Mouse (Mus musculus) myocyte (in vitro differentiated cells): ENCODE results near the gene Junb.

Source experiments
- CEBPB ChIP-seq: IDR thresholded peaks from 2 replicates; pipeline ENCODE4 v1.6.1; 2011; ENCODE audit warnings: mild to moderate bottlenecking, moderate library complexity; ENCODE audit not compliant: poor library complexity, insufficient read depth, severe bottlenecking
- E2F4 ChIP-seq: IDR thresholded peaks from one replicate; pipeline ENCODE4 v1.6.1; 2011; ENCODE audit warnings: mild to moderate bottlenecking, control low read depth, moderate library complexity; ENCODE audit not compliant: insufficient read depth
- MAX ChIP-seq: IDR thresholded peaks from one replicate; pipeline ENCODE4 v1.6.1; 2011; ENCODE audit warnings: low read depth, mild to moderate bottlenecking, control low read depth
- MYOD1 ChIP-seq, 3 experiments: IDR thresholded peaks; one replicate each; pipeline ENCODE4 v1.6.1; 2011; ENCODE audit warnings: control low read depth in 2 of 3, low read depth in 2 of 3, mild to moderate bottlenecking in 2 of 3, moderate library complexity in 1 of 3; ENCODE audit not compliant: insufficient read length in 2 of 3, control insufficient read depth in 1 of 3
- POLR2A ChIP-seq: IDR thresholded peaks from one replicate; pipeline ENCODE4 v1.6.1; 2011; ENCODE audit warnings: low read depth, mild to moderate bottlenecking, control low read depth, moderate library complexity; ENCODE audit not compliant: insufficient read length
- POLR2AphosphoS2 ChIP-seq: IDR thresholded peaks from one replicate; pipeline ENCODE4 v1.6.1; 2011; ENCODE audit warnings: low read depth, control low read depth; ENCODE audit not compliant: insufficient read length
- TCF3 ChIP-seq: IDR thresholded peaks from one replicate; pipeline ENCODE4 v1.6.1; 2011; ENCODE audit warnings: low read depth, control low read depth; ENCODE audit not compliant: insufficient read length
- USF1 ChIP-seq: IDR thresholded peaks from one replicate; pipeline ENCODE4 v1.6.1; 2011; ENCODE audit warnings: low read depth, mild to moderate bottlenecking, control low read depth, moderate library complexity

DNA sequence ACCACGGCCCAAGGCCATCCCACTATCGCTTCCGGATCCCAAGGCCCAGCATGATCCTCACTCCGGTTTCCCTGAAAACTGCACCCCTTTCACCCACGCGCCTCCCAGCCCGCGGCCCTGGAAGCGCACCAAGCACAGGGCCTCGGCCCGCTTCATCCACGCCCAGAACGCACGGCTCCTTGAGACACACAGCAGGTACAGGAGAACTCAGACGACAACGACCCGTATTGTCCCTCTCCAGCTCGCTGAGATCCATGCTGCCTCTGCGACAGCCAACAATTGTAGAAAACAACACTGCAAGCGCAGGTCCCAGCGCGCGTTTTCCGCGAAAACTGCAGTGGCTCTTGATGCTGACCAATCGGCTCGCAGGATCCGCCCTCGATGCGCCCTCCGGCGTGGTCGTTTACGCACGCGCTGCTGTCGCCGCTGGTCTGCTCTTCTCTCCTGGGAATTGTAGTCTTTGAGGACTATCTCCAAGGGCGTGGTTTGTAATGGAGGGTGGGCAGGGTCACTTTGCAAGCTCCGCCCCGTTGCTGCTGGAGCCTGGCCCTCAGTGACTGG is 12.7 kb downstream of the Junb start:
- TF ChIP-seq MAX, result no peak
- peak; percentile 49 for TF ChIP-seq POLR2A
- TF ChIP-seq TCF3, result no peak
- no peak for TF ChIP-seq MYOD1 (IDR thresholded peaks at IDR 0.05; ENCODE audit: control insufficient read depth in 1 of 3, insufficient read length in 2 of 3, low read depth in 2 of 3)
- peak; percentile 69 for TF ChIP-seq E2F4
- peak; percentile 86 for TF ChIP-seq POLR2AphosphoS2
- TF ChIP-seq USF1, result no peak
- TF ChIP-seq CEBPB, result no peak
